Mouse (Mus musculus): ENCODE results near the gene Prdm16.

Prdm16 gene

GRCm38 (mm10) chr4:154392641-154393040 is 244.0 kb downstream of the Prdm16 start:
- no peak for DNase-seq (ENCODE audit: extremely low read depth, low read depth, low spot score)

GRCm38 (mm10) chr4:154390333-154391080 is 246.2 kb downstream of the Prdm16 start:
- DNase-seq (ENCODE audit: extremely low read depth, low read depth, low spot score) = no peak

- no peak for DNase-seq (ENCODE audit: extremely low read depth, low read depth, low spot score)
Measured at GRCm38 (mm10) chr4:154389641-154390040, 247.0 kb downstream of the Prdm16 start.

- no peak for DNase-seq (ENCODE audit: extremely low read depth, low read depth, low spot score)
Measured at GRCm38 (mm10) chr4:154386810-154387209, 249.9 kb downstream of the Prdm16 start.

- DNase-seq (ENCODE audit: extremely low read depth, low read depth, low spot score) = no peak
Measured at GRCm38 (mm10) chr4:154385918-154386317, 250.8 kb downstream of the Prdm16 start.

GRCm38 (mm10) chr4:154385208-154385607 is 251.5 kb downstream of the Prdm16 start:
- no peak for DNase-seq (ENCODE audit: extremely low read depth, low read depth, low spot score)

GRCm38 (mm10) chr4:154378876-154379275 is 257.8 kb downstream of the Prdm16 start:
- DNase-seq (ENCODE audit: extremely low read depth, low read depth, low spot score) = no peak

- DNase-seq (ENCODE audit: extremely low read depth, low read depth, low spot score) = no peak
Measured at GRCm38 (mm10) chr4:154375939-154376625, 260.6 kb downstream of the Prdm16 start.

- no peak for DNase-seq (ENCODE audit: extremely low read depth, low read depth, low spot score)
Measured at GRCm38 (mm10) chr4:154371542-154372247, 265.0 kb downstream of the Prdm16 start.

- DNase-seq (ENCODE audit: extremely low read depth, low read depth, low spot score) = no peak
Measured at GRCm38 (mm10) chr4:154370841-154371240, 265.8 kb downstream of the Prdm16 start.

GRCm38 (mm10) chr4:154369089-154369488 is 267.6 kb downstream of the Prdm16 start:
- no peak for DNase-seq (ENCODE audit: extremely low read depth, low read depth, low spot score)

- no peak for DNase-seq (ENCODE audit: extremely low read depth, low read depth, low spot score)
Measured at GRCm38 (mm10) chr4:154366836-154367235, 269.8 kb downstream of the Prdm16 start.

- DNase-seq (ENCODE audit: extremely low read depth, low read depth, low spot score) = no peak
Measured at GRCm38 (mm10) chr4:154364752-154365151, 271.9 kb downstream of the Prdm16 start.

- no peak for DNase-seq (ENCODE audit: extremely low read depth, low read depth, low spot score)
Measured at GRCm38 (mm10) chr4:154360850-154361249, 275.8 kb downstream of the Prdm16 start.

- DNase-seq (ENCODE audit: extremely low read depth, low read depth, low spot score) = no peak
Measured at GRCm38 (mm10) chr4:154360441-154360840, 276.2 kb downstream of the Prdm16 start.

- DNase-seq (ENCODE audit: extremely low read depth, low read depth, low spot score) = no peak
Measured at GRCm38 (mm10) chr4:154359762-154360300, 276.8 kb downstream of the Prdm16 start.

GRCm38 (mm10) chr4:154358816-154359215 is 277.9 kb downstream of the Prdm16 start:
- no peak for DNase-seq (ENCODE audit: extremely low read depth, low read depth, low spot score)

GRCm38 (mm10) chr4:154358370-154358769 is 278.3 kb downstream of the Prdm16 start:
- no peak for DNase-seq (ENCODE audit: extremely low read depth, low read depth, low spot score)

GRCm38 (mm10) chr4:154355408-154355807 is 281.3 kb downstream of the Prdm16 start:
- no peak for DNase-seq (ENCODE audit: extremely low read depth, low read depth, low spot score)

- DNase-seq (ENCODE audit: extremely low read depth, low read depth, low spot score) = no peak
Measured at GRCm38 (mm10) chr4:154352246-154352645, 284.4 kb downstream of the Prdm16 start.

- no peak for DNase-seq (ENCODE audit: extremely low read depth, low read depth, low spot score)
Measured at GRCm38 (mm10) chr4:154348197-154348786, 288.4 kb downstream of the Prdm16 start.
